Mouse (Mus musculus): ENCODE measurements at regions not wholly inside any gene's neighbourhood (a gene's known extent, or its start where the extent isn't known, plus 50 kb on each side); places are given as distances from the start of the nearest gene placed in this dataset.

GRCm38 (mm10) chr13:99042086-99042485 is 57.7 kb upstream of the 1700024P04Rik start:
- DNase-seq (ENCODE audit: low spot score) = no peak
- 87% methylated on average over 6 of the region's 6 CpGs for WGBS
- H3K4me3 ChIP-seq = no peak overlapping the region
- no peaks in the 10 kb centered on the region for H3K9me3 ChIP-seq (replicated peaks)
- H3K27ac ChIP-seq = no peak overlapping the region
- no peaks in the 10 kb centered on the region for H3K27me3 ChIP-seq (ENCODE audit: low read depth, poor library complexity, severe bottlenecking)
- peaks cover 15% of the 10 kb centered on the region for H3K4me1 ChIP-seq
- H3K36me3 ChIP-seq = no peaks in the 10 kb centered on the region

- 91% methylated on average over 6 of the region's 6 CpGs for WGBS
- no peak for DNase-seq (ENCODE audit: low spot score)
- Histone ChIP-seq H3K9me3 (replicated peaks) (no peaks in the 10 kb centered on the region), H3K4me1 (peaks cover 15% of the 10 kb centered on the region), H3K27me3 (ENCODE audit: low read depth, poor library complexity, severe bottlenecking) (no peaks in the 10 kb centered on the region), H3K36me3 (no peaks in the 10 kb centered on the region), H3K4me3 (no peak overlapping the region), H3K27ac (no peak overlapping the region)
These were observed 56.9 kb upstream of the 1700024P04Rik start for GRCm38 (mm10) chr13:99041256-99041655.

- 95% methylated on average over 6 of the region's 6 CpGs for WGBS
- no peaks in the 10 kb centered on the region for H3K36me3 ChIP-seq
- no peak for DNase-seq (ENCODE audit: low spot score)
- H3K9me3 ChIP-seq (replicated peaks) = no peaks in the 10 kb centered on the region
- H3K4me1 ChIP-seq = peaks cover 15% of the 10 kb centered on the region
- no peaks in the 10 kb centered on the region for H3K27me3 ChIP-seq (ENCODE audit: low read depth, poor library complexity, severe bottlenecking)
- H3K27ac ChIP-seq = no peak overlapping the region
- H3K4me3 ChIP-seq = no peak overlapping the region
These were observed 56.5 kb upstream of the 1700024P04Rik start for GRCm38 (mm10) chr13:99040846-99041245.

- 86% methylated on average over 4 of the region's 4 CpGs for WGBS
- H3K9me3 ChIP-seq (replicated peaks) = no peaks in the 10 kb centered on the region
- H3K4me3 ChIP-seq = no peak overlapping the region
- no peaks in the 10 kb centered on the region for H3K36me3 ChIP-seq
- no peak for DNase-seq (ENCODE audit: low spot score)
- H3K27ac ChIP-seq = no peak overlapping the region
- H3K27me3 ChIP-seq (ENCODE audit: low read depth, poor library complexity, severe bottlenecking) = no peaks in the 10 kb centered on the region
- peaks cover 15% of the 10 kb centered on the region for H3K4me1 ChIP-seq
These were observed 55.8 kb upstream of the 1700024P04Rik start for GRCm38 (mm10) chr13:99040171-99040570.

GRCm38 (mm10) chr13:99039063-99039385 is 54.7 kb upstream of the 1700024P04Rik start:
- no peaks in the 10 kb centered on the region for H3K27me3 ChIP-seq (ENCODE audit: low read depth, poor library complexity, severe bottlenecking)
- no peaks in the 10 kb centered on the region for H3K9me3 ChIP-seq (replicated peaks)
- DNase-seq (ENCODE audit: low spot score) = no peak
- H3K4me3 ChIP-seq = no peak overlapping the region
- peak overlapping the region; percentile 75 for H3K27ac ChIP-seq
- peaks cover 15% of the 10 kb centered on the region for H3K4me1 ChIP-seq
- 87% methylated on average over 7 of the region's 7 CpGs for WGBS
- no peaks in the 10 kb centered on the region for H3K36me3 ChIP-seq

GRCm38 (mm10) chr13:99038198-99039062 is 54.1 kb upstream of the 1700024P04Rik start:
- Histone ChIP-seq H3K27me3 (ENCODE audit: low read depth, poor library complexity, severe bottlenecking) (no peaks in the 10 kb centered on the region), H3K36me3 (no peaks in the 10 kb centered on the region), H3K4me1 (peaks cover 16% of the 10 kb centered on the region), H3K27ac (peak overlapping the region; percentile 75), H3K4me3 (no peak overlapping the region), H3K9me3 (replicated peaks) (no peaks in the 10 kb centered on the region)
- DNase-seq (ENCODE audit: low spot score) = no peak
- WGBS = 47% methylated on average over 15 of the region's 15 CpGs

- Histone ChIP-seq H3K4me3 (no peak overlapping the region), H3K36me3 (no peaks in the 10 kb centered on the region), H3K27ac (no peak overlapping the region), H3K4me1 (peaks cover 19% of the 10 kb centered on the region), H3K27me3 (ENCODE audit: low read depth, poor library complexity, severe bottlenecking) (no peaks in the 10 kb centered on the region), H3K9me3 (replicated peaks) (no peaks in the 10 kb centered on the region)
- 96% methylated on average over 4 of the region's 4 CpGs for WGBS
- no peak for DNase-seq (ENCODE audit: low spot score)
These were observed 52.8 kb upstream of the 1700024P04Rik start for GRCm38 (mm10) chr13:99037131-99037530.

All from limb, embryonic 10.5 days (tissue).